Comparison of ENCODE assay signal across 8 mouse cellular contexts in genomic region chr1:167598255-167599081, GRCm38 (mm10). TPM values are rescaled to one million over a fixed set of nuclear protein-coding genes. Genes with fewer than 3 reads are reported as not detected.
A peak's percentile ranks its signal among the peaks of the same experiment; 100 is the strongest.
DNase-seq lines count a peak whose midpoint lies in the region; TF ChIP-seq lines count a peak whose summit lies in the region.

Rxrg (plus strand) TSS chr1:167598384.

- no peak within 1 kb of the TSS for H3K4me3 ChIP-seq in lung, adult 2 months (replicated peaks; ENCODE audit: extremely low read depth, low read depth, low read length)
- peak within 1 kb of the TSS; percentile 64 for H3K4me3 ChIP-seq in olfactory bulb, adult 2 months (ENCODE audit: insufficient read depth, low read depth, low read length)

- no peak for TF ChIP-seq POLR2A in lung, adult 2 months (IDR thresholded peaks at IDR 0.05; ENCODE audit: borderline replicate concordance, extremely low read depth, low read depth, low read length)
- TF ChIP-seq POLR2A in olfactory bulb, adult 2 months (IDR thresholded peaks at IDR 0.05; ENCODE audit: insufficient read depth, low read depth, low read length) = no peak

- WGBS in lung, adult 2 months = 2% methylated on average over 40 of the region's 40 CpGs
- WGBS in olfactory bulb, adult 2 months = 1% methylated on average over 40 of the region's 40 CpGs

- peak within 1 kb of the TSS; percentile 20; the same call in 1 of the 2 replicates for H3K27ac ChIP-seq in olfactory bulb, adult 2 months (ENCODE audit: insufficient read depth, low read depth, low read length)

- no peaks in the 10 kb centered on the region for H3K4me1 ChIP-seq in lung, adult 2 months (ENCODE audit: control insufficient read depth, insufficient read depth, low read length)
- H3K4me1 ChIP-seq in olfactory bulb, adult 2 months (ENCODE audit: control insufficient read depth, insufficient read depth, low read length) = peaks cover 17% of the 10 kb centered on the region

- no peak for TF ChIP-seq CTCF in lung, adult 2 months (IDR thresholded peaks at IDR 0.05; ENCODE audit: insufficient read depth, low read length)
- no peak for TF ChIP-seq CTCF in olfactory bulb, adult 2 months (IDR thresholded peaks at IDR 0.05; ENCODE audit: insufficient read depth, low read depth, low read length)

- intact Hi-C loops in heart, postnatal 36 days (cut with DNase I) = no loop called here

- DNase-seq in urinary bladder, adult 18-20 months (ENCODE audit: low spot score in 2 of 2) = peak; percentile 1 to 29
- DNase-seq in urinary bladder, postnatal 10 days (ENCODE audit: low spot score) = no peak
- DNase-seq in frontal cortex, postnatal 10 days (ENCODE audit: low spot score in 2 of 2) = peak; percentile 31 to 57
- DNase-seq in heart, postnatal 36 days = peak; percentile 28 to 47
- peak; percentile 16 to 42 for DNase-seq in layer of hippocampus, adult 18-20 months (ENCODE audit: low spot score in 2 of 2)
- peak; percentile 7 for DNase-seq in lung, adult 2 months
- no peak for DNase-seq in T-cell, adult 2 months (ENCODE audit: low spot score)

RNA-seq across cellular contexts. Expression of gene Rxrg, which starts in this region (rescaled TPM):
- 10 to 100 TPM; 55.0 to 69.1 TPM for total RNA-seq in heart, postnatal 36 days (2021)
- 1 to 10 TPM; 6.4 to 8.2 TPM for total RNA-seq in layer of hippocampus, adult 18-20 months (2021)
- polyA plus RNA-seq in lung, adult 2 months (2012; rRNA removed) = 1.7 and 4.0 TPM in 2 replicates
- polyA plus RNA-seq in olfactory bulb, adult 2 months (2012; ENCODE audit: insufficient read depth, insufficient read length, low replicate concordance, missing spikeins) = not detected in 2 replicates

Comparison
In these comparisons a context has a peak if more than half of its experiments do, and no peak if none do; other contexts are left out.
1. RNA of gene Rxrg (total RNA-seq): 55.0 to 69.1 TPM in heart, postnatal 36 days; 6.4 to 8.2 TPM in layer of hippocampus, adult 18-20 months; every median in the first group is over 4 times any median in the second.
2. DNase-seq: peak in urinary bladder, adult 18-20 months (2 of 2), frontal cortex, postnatal 10 days (2 of 2), heart, postnatal 36 days (2 of 2), layer of hippocampus, adult 18-20 months (2 of 2) and lung, adult 2 months (single experiment); none in urinary bladder, postnatal 10 days (single experiment) and T-cell, adult 2 months (single experiment).